Mouse (Mus musculus): Measurements from ENCODE around the gene Clptm1.

Clptm1 gene

GRCm38 (mm10) chr7:19664955-19665841, at the start of gene Clptm1:
Gene Clptm1, minus strand, starts transcription at chr7:19665033.
- peak; percentile 98 to 99 for DNase-seq

GRCm38 (mm10) chr7:19713598-19713997, 48.8 kb upstream of the Clptm1 start:
- no peak for DNase-seq

- DNase-seq, result peak; percentile 47 to 50
Observed at GRCm38 (mm10) chr7:19713196-19713595, 48.4 kb upstream of the Clptm1 start.

GRCm38 (mm10) chr7:19712414-19712813, 47.6 kb upstream of the Clptm1 start:
- no peak for DNase-seq

- no peak for DNase-seq
Observed at GRCm38 (mm10) chr7:19710650-19711049, 45.8 kb upstream of the Clptm1 start.

GRCm38 (mm10) chr7:19705271-19705670, 40.4 kb upstream of the Clptm1 start:
- DNase-seq, result no peak

GRCm38 (mm10) chr7:19704475-19704874, 39.6 kb upstream of the Clptm1 start:
- no peak for DNase-seq

GRCm38 (mm10) chr7:19702859-19703555, 38.2 kb upstream of the Clptm1 start:
- no peak for DNase-seq

- DNase-seq, result peak; percentile 41 to 68
Observed at GRCm38 (mm10) chr7:19701069-19701761, 36.4 kb upstream of the Clptm1 start.

GRCm38 (mm10) chr7:19700299-19701068, 35.7 kb upstream of the Clptm1 start:
- no peak for DNase-seq

GRCm38 (mm10) chr7:19699827-19700148, 35.0 kb upstream of the Clptm1 start:
- no peak for DNase-seq

- peak in 1 of 2 experiments; percentile 55 for DNase-seq
Observed at GRCm38 (mm10) chr7:19698907-19699826, 34.3 kb upstream of the Clptm1 start, which contains the start of gene Apoe. Gene Apoe, minus strand, starts transcription at chr7:19699188.

- peak in 1 of 2 experiments; percentile 37 for DNase-seq
Observed at GRCm38 (mm10) chr7:19697949-19698906, 33.4 kb upstream of the Clptm1 start.

- DNase-seq, result no peak
Observed at GRCm38 (mm10) chr7:19696336-19696873, 31.6 kb upstream of the Clptm1 start.

GRCm38 (mm10) chr7:19695881-19696280, 31.0 kb upstream of the Clptm1 start:
- no peak for DNase-seq

GRCm38 (mm10) chr7:19695213-19695594, 30.4 kb upstream of the Clptm1 start:
- DNase-seq, result no peak

GRCm38 (mm10) chr7:19694336-19695212, 29.7 kb upstream of the Clptm1 start:
- DNase-seq, result no peak

- peak in 1 of 2 experiments; percentile 34 for DNase-seq
Observed at GRCm38 (mm10) chr7:19693421-19693820, 28.6 kb upstream of the Clptm1 start.
